Mouse (Mus musculus) embryo, embryonic 11 days (tissue): ENCODE results near the gene Camkmt.

Experiments
- DNase-seq: peaks from one replicate; pipeline ENCODE4 v3.0.0-alpha.2; 2015

Camkmt gene

GRCm38 (mm10) chr17:85375523-85375922 lies 285.2 kb downstream of the Camkmt start:
- no peak for DNase-seq

GRCm38 (mm10) chr17:85377496-85377895 lies 287.1 kb downstream of the Camkmt start:
- DNase-seq, result no peak

- DNase-seq, result no peak
These were observed 288.7 kb downstream of the Camkmt start for GRCm38 (mm10) chr17:85379101-85379500.

GRCm38 (mm10) chr17:85381578-85382223 lies 291.3 kb downstream of the Camkmt start:
- no peak for DNase-seq

- DNase-seq, result no peak
These were observed 292.0 kb downstream of the Camkmt start for GRCm38 (mm10) chr17:85382344-85382743.

GRCm38 (mm10) chr17:85382906-85383305 lies 292.6 kb downstream of the Camkmt start:
- no peak for DNase-seq

- peak; percentile 40 for DNase-seq
These were observed 302.9 kb downstream of the Camkmt start for GRCm38 (mm10) chr17:85393091-85393890.

- DNase-seq, result peak; percentile 23
These were observed 303.6 kb downstream of the Camkmt start for GRCm38 (mm10) chr17:85393891-85394321.

GRCm38 (mm10) chr17:85395502-85395901 lies 305.1 kb downstream of the Camkmt start:
- peak; percentile 39 for DNase-seq

GRCm38 (mm10) chr17:85400751-85401150 lies 310.4 kb downstream of the Camkmt start:
- DNase-seq, result no peak

- DNase-seq, result no peak
These were observed 314.8 kb downstream of the Camkmt start for GRCm38 (mm10) chr17:85405161-85405560.

GRCm38 (mm10) chr17:85406195-85406594 lies 315.8 kb downstream of the Camkmt start:
- DNase-seq, result no peak

- no peak for DNase-seq
These were observed 338.5 kb downstream of the Camkmt start for GRCm38 (mm10) chr17:85428831-85429230.

GRCm38 (mm10) chr17:85432923-85433322 lies 342.6 kb downstream of the Camkmt start:
- DNase-seq, result no peak

GRCm38 (mm10) chr17:85443036-85443435 lies 352.7 kb downstream of the Camkmt start:
- DNase-seq, result no peak

- no peak for DNase-seq
These were observed 364.1 kb downstream of the Camkmt start for GRCm38 (mm10) chr17:85454419-85454983.

- no peak for DNase-seq
These were observed 364.7 kb downstream of the Camkmt start for GRCm38 (mm10) chr17:85455063-85455462.

- peak; percentile 80 for DNase-seq
These were observed 367.7 kb downstream of the Camkmt start for GRCm38 (mm10) chr17:85458075-85458474.

GRCm38 (mm10) chr17:85458589-85458988 lies 368.2 kb downstream of the Camkmt start:
- DNase-seq, result no peak

- DNase-seq, result no peak
These were observed 371.2 kb downstream of the Camkmt start for GRCm38 (mm10) chr17:85461577-85461976.

GRCm38 (mm10) chr17:85463497-85464392 lies 373.4 kb downstream of the Camkmt start:
- DNase-seq, result peak; percentile 59

- DNase-seq, result peak; percentile 52
These were observed 374.4 kb downstream of the Camkmt start for GRCm38 (mm10) chr17:85464466-85465411.
